Mouse (Mus musculus): ENCODE data around the gene Dvl2.

DNA sequence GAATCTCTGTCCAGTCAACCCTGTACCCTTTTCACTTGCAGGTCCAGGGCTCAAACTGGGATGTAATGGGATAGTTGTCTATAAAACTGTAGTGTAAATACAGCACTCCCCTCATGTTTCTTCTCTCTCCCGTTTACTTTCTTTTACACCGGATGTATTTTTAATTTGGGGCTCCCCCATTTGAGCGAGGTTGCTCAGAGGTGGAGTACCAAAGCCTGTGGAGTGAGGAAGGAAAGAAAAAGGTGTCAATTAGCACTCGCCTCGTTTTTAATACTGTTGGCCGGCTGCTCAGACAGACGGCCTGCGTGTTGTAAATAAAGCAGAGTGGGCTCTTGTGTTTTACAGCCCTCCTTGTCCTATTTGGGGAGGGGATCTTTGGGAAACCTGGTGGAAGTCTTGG is 729 bp upstream of the Dvl2 start:
- TF ChIP-seq CTCF (IDR thresholded peaks at IDR 0.05; ENCODE audit: low read depth, low read length) (no peak), GATA1 (IDR thresholded peaks at IDR 0.05; ENCODE audit: borderline replicate concordance, low read length) (no peak)

All from G1E (cell line).